Mouse (Mus musculus) megakaryocyte, embryonic 14.5 days (primary cell): ENCODE results near the gene Fam3a. TPM values are rescaled to one million over a fixed set of nuclear protein-coding genes. Genes with fewer than 3 reads are reported as not detected.
"Not testable (repeated sequence)": the region's sequence is repeated elsewhere in the genome, so short reads cannot be mapped to it uniquely, and the experiment has no call there.

Experiments used
- H3K27me3 ChIP-seq: replicated peaks from 2 replicates; pipeline ENCODE3; 2012; ENCODE audit warnings: inconsistent platforms
- H3K36me3 ChIP-seq: replicated peaks from 2 replicates; pipeline ENCODE3; 2012; ENCODE audit warnings: low read length, inconsistent platforms, mixed read lengths
- H3K4me1 ChIP-seq: 2 replicates; pipeline ENCODE4 v1.6.1; 2012; ENCODE audit warnings: inconsistent platforms
- H3K4me3 ChIP-seq: replicated peaks from 2 replicates; pipeline ENCODE3; 2012; ENCODE audit warnings: moderate library complexity, mild to moderate bottlenecking, inconsistent platforms
- H3K9me3 ChIP-seq: 2 replicates; pipeline ENCODE4 v1.6.1; 2012; ENCODE audit warnings: inconsistent platforms
- FLI1 ChIP-seq: IDR thresholded peaks from 2 replicates; pipeline ENCODE4 v1.6.1; 2012; ENCODE audit warnings: low read length, inconsistent platforms, mixed read lengths
- GATA1 ChIP-seq: IDR thresholded peaks from 3 replicates; pipeline ENCODE4 v1.6.1; 2012; ENCODE audit warnings: mixed read lengths, low read length, inconsistent platforms, borderline replicate concordance
- polyA plus RNA-seq: library from polyadenylated mRNA; stranded (reverse); fragments of >175 nt; gene quantifications from 2 replicates; pipeline ENCODE4 v1.2.3, GENCODE M21; 2012; ENCODE audit warnings: low replicate concordance; ENCODE audit not compliant: insufficient read depth

Fam3a gene
- polyA plus RNA-seq, 1 experiment, result 8.8 TPM

DNA sequence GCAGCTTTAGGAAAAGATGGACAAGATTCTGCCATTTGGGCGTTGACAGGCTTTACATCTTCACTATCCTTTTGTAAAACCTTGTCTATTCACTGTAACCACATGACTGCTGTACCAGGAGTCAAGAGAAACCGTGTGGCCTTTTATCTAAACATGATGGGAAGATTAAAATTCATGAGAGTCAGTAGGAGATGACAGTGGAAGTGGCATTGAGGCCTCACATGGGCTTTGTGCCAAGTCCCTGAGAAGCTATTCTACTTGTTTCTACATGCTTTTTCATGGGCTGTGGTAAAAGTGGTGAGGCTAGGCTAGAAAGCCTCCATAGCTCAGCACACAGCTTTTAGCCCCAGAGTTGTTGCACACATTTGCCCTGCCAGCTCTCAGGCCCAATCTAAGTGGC is 15.3 kb upstream of the Fam3a start:
- Histone ChIP-seq H3K9me3 (no peaks in the 10 kb centered on the region), H3K36me3 (peaks cover 57% of the 10 kb centered on the region), H3K4me3 (no peak overlapping the region), H3K27me3 (peaks cover 9% of the 10 kb centered on the region), H3K4me1 (no peaks in the 10 kb centered on the region)
- TF ChIP-seq FLI1 (no peak), GATA1 (no peak)

DNA sequence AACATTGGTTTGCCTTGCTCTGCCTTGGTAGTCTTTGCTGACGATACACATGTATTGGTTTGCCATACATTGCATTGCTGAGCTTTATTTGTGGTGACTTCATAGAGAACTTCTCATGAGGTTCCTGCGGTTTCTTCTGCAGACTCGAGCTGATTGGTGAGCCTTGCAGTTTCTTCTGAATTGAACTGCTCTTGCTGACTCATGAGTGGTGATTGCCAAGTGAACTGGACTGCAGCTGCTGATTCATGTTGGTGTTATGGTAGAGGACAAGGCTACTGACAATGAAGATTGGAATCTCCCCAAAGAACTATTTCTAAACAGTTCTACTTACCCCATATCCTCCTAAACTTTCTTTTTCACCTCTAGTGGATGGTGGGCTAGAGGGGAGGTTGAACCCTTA is 7.1 kb upstream of the Fam3a start:
- Histone ChIP-seq H3K4me1 (peaks cover 10% of the 10 kb centered on the region), H3K27me3 (peaks cover 7% of the 10 kb centered on the region), H3K4me3 (no peak overlapping the region), H3K9me3 (peaks cover 16% of the 10 kb centered on the region), H3K36me3 (no peaks in the 10 kb centered on the region)
- no peak for TF ChIP-seq FLI1
- TF ChIP-seq GATA1, result no peak

DNA sequence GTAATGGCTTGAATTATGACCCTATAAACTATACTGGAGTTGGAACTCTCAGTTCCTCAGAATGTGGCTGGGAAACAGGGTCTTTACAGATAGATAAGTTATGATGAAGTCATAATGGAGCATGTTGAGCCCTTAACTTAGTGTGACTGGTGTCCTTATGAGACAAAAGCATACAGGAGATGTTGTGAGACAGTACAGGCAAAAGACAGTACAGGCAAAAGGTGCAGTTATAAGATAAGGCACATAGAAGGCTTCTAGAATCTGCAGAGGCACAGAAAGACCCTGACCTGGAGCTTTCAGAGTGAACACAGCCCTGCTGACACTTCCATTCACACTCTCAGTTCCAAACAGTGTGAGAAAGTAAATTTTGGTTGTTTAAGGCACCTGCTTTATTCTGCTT is 4.9 kb downstream of the Fam3a start:
- H3K9me3 ChIP-seq, result no peaks in the 10 kb centered on the region

DNA sequence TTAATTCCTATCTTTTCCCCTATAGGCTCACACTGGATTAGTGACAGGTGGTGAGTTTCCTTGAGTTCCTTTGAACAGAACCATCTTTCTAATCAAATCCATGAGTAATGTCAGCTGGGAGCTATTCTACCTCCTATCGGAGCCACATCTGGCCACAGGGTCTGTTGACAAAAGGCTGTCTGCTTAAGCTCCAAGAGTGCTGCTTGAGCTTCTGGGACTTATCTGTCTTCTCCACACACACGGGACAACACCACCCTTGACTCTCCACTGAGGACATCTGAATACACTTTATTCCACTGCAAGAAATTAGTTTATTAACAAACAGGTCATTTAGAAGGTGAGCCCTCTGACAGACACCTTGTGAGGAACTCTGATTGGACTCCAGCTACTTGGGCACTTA is 8.6 kb downstream of the Fam3a start:
- Histone ChIP-seq H3K4me1 (no peaks in the 10 kb centered on the region), H3K36me3 (peaks cover 45% of the 10 kb centered on the region), H3K9me3 (no peaks in the 10 kb centered on the region), H3K27me3 (peaks cover 17% of the 10 kb centered on the region), H3K4me3 (no peak overlapping the region)
- no peak for TF ChIP-seq GATA1
- TF ChIP-seq FLI1, result no peak

More for the DNA sequence above, 4.9 kb downstream of the Fam3a start:
- Histone ChIP-seq H3K4me3 (no peak overlapping the region), H3K36me3 (peaks cover 62% of the 10 kb centered on the region), H3K27me3 (peaks cover 28% of the 10 kb centered on the region), H3K4me1 (peaks cover 4% of the 10 kb centered on the region; the same call in 1 of the 2 replicates)
- TF ChIP-seq GATA1, result no peak
- no peak for TF ChIP-seq FLI1

DNA sequence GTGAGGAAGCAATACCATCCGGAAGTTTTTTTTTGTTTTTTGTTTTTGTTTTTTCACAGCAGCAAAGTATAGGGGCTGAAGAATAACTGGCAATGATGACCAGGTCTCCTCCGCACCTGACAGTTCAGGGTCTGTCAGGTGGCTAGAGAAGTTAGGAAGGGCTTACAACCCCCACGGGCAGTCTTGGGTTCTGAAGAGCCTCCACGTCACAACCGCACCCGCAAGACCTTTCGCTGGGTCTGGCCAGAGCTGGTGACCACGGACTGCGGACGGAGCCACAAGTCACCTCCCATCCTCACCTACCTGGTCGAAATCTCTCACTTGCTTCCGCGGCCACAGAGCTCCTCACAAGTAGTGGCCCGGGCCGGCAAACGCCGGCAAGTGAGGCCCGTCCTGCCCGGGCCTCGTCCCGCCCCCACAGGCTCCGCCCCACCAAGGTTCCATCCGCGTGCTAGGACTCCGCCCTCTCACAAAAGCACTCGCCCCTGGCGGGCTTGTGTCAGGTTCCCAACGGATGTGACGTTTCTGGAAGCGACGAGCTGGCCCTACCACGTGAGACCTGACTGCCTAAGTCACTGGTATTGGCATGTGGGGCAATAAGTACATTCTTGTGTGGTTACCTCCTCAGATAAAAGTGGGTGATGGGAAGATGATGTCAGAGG is 20.1 kb downstream of the Fam3a start, which contains the start of the genes Ubl4a and Slc10a3:
Gene Ubl4a, minus strand, starts transcription at position 331 of the 662 bp plus-strand sequence.
Gene Slc10a3, minus strand, starts transcription at position 462 of the 662 bp plus-strand sequence.
- Histone ChIP-seq H3K36me3 (peaks cover 20% of the 10 kb centered on the region), H3K27me3 (peaks cover 10% of the 10 kb centered on the region), H3K4me1 (peaks cover 20% of the 10 kb centered on the region), H3K4me3 (peak within 1 kb of the TSS; percentile 96), H3K9me3 (no peaks in the 10 kb centered on the region)
- TF ChIP-seq FLI1, result no peak
- no peak for TF ChIP-seq GATA1

DNA sequence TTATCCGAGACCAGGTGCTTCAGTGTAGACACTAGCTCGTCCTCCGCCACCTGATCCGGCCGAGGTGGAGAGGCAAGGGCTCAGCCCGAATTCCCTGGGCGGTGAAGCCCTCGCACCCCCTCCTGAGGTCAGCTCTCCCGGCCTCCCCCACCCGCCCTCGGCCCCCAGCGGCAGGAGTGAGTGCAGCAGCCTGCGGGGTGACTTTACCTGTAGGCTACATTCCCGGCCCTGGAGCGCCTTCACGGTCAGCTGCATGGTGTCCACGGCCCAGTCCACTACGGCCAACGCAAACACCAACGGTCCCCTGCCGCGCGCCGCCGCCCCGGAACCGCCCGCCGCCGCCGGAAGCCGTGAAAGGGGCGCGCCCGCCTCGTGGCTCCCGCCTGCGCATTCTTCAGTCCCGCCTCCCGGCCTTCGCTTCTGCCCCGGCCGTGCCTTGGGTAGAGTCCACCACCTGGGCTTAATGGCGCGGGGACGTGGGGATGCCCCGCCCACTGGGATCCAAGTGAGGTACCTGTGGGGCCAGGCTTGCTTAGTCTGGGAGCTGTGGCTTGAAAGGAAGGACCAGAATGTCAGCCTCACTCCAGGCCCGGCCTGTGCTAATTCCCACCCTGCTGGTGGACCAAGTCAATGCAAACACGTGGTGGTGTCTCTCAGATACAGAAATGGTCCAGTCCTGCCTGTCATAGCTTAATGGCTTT is 24.7 kb downstream of the Fam3a start:
- H3K9me3 ChIP-seq, result no peaks in the 10 kb centered on the region
- H3K4me3 ChIP-seq, result peak overlapping the region; percentile 95
- TF ChIP-seq GATA1, result no peak
- no peak for TF ChIP-seq FLI1
- peaks cover 23% of the 10 kb centered on the region for H3K27me3 ChIP-seq
- peaks cover 39% of the 10 kb centered on the region for H3K4me1 ChIP-seq
- H3K36me3 ChIP-seq, result peaks cover 45% of the 10 kb centered on the region

DNA sequence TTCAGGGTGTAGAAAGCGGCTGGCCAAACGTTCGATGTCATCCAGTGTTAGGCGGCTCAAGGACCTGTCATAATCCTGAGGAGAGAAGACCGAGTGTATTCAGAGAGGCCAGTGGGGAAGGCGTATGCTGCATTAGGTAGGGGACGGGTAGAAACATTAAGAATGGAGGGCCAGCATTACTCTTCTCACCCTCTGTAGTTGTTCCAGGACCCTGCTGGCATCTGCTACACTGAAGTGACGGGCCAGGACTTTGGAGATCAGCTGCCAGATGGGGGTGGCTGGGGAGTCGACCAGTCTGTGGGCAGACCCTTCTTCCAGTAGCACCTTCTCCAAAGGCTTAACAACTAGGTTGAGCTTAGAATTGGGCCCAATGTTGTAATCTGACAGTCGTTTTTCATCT is 25.6 kb downstream of the Fam3a start:
- peaks cover 45% of the 10 kb centered on the region for H3K36me3 ChIP-seq
- H3K27me3 ChIP-seq, result peaks cover 19% of the 10 kb centered on the region
- H3K4me3 ChIP-seq, result peak overlapping the region; percentile 95
- TF ChIP-seq FLI1, result no peak
- no peak for TF ChIP-seq GATA1
- H3K4me1 ChIP-seq, result peaks cover 38% of the 10 kb centered on the region
- H3K9me3 ChIP-seq, result no peaks in the 10 kb centered on the region

DNA sequence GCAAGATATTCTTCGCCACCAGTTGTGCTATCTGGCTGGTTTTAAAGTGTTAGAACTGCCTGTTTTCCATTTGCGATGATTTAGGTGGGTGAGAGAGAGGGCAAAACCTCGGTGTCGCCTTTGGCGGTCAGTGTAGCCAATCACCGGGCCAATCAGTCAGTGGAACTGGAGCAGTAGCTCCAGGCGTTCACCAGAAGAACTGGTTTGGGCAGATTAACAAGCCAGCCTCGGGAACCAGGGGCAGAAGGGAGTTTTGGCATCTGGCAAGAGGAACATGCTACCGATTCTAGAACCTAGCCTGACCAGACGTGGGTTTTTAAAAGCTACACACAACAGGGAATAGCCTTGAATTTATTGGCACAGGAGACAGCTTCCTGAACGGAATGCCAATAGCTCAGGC is 33.9 kb downstream of the Fam3a start:
- TF ChIP-seq GATA1 (no peak), FLI1 (no peak)
- no peaks in the 10 kb centered on the region for H3K4me1 ChIP-seq
- H3K9me3 ChIP-seq, result no peaks in the 10 kb centered on the region
- H3K36me3 ChIP-seq, result no peaks in the 10 kb centered on the region
- H3K4me3 ChIP-seq, result no peak overlapping the region
- peaks cover 9% of the 10 kb centered on the region for H3K27me3 ChIP-seq

DNA sequence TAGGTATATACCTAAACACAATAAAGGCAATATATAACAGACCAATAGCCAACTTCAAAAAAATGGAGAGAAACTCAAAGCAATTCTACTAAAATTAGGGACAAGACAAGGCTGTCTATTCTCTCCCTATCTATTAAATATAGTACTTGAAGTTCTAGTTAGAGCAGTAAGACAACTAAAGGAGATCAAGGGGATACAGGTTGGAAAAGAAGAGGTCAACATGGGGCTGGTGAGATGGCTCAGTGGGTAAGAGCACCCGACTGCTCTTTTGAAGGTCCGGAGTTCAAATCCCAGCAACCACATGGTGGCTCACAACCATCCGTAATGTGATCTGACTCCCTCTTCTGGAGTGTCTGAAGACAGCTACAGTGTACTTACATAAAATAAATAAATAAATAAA is 36.0 kb downstream of the Fam3a start:
- not testable (repeated sequence) for H3K9me3 ChIP-seq

DNA sequence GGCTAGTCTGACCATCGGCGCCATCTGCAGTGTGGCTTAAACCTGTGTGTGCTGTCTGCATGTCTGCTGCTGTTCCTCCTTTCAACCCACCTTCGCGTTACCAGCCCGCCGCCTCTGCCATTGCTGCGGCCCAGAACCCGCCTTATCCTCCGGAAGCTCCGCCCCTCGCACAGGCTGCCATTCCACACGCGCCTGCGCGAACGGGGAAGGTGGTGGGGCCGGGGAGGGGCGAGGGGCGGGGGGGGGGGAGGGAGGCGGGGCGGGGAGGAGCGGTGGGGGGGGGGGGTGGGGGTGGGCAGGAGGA is 39.7 kb downstream of the Fam3a start, which contains the start of gene Lage3:
Gene Lage3, minus strand, starts transcription at position 152 of the 304 bp plus-strand sequence.
- peaks cover 6% of the 10 kb centered on the region for H3K4me1 ChIP-seq
- peak within 1 kb of the TSS; percentile 92 for H3K4me3 ChIP-seq
- TF ChIP-seq FLI1, result no peak
- TF ChIP-seq GATA1, result no peak
- no peaks in the 10 kb centered on the region for H3K36me3 ChIP-seq
- H3K9me3 ChIP-seq, result no peaks in the 10 kb centered on the region
- peaks cover 5% of the 10 kb centered on the region for H3K27me3 ChIP-seq

More for the DNA sequence above, 36.0 kb downstream of the Fam3a start:
- not testable (repeated sequence) for H3K27me3 ChIP-seq, H3K36me3 ChIP-seq, H3K4me3 ChIP-seq, H3K4me1 ChIP-seq
